Mouse (Mus musculus): ENCODE measurements around the gene Aldoart2.

Gene Aldoart2

DNA sequence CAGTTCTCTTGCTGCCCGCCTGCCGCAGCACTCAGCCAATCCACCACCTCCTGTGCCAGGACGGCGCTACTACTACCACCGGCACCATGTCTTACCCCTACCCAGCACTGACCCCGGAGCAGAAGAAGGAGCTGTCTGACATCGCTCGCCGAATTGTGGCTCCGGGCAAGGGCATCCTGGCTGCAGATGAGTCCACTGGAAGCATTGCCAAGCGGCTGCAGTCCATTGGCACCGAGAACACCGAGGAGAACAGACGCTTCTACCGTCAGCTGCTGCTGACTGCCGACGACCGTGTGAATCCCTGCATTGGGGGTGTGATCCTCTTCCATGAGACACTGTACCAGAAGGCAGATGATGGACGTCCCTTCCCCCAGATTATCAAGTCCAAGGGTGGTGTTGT lies at the start of gene Aldoart2:
Aldoart2 (plus strand) TSS at position 34 of the 400 bp plus-strand sequence.
- no peak for TF ChIP-seq GATA4 (IDR thresholded peaks at IDR 0.05; ENCODE audit: insufficient replicate concordance, low read length)

DNA sequence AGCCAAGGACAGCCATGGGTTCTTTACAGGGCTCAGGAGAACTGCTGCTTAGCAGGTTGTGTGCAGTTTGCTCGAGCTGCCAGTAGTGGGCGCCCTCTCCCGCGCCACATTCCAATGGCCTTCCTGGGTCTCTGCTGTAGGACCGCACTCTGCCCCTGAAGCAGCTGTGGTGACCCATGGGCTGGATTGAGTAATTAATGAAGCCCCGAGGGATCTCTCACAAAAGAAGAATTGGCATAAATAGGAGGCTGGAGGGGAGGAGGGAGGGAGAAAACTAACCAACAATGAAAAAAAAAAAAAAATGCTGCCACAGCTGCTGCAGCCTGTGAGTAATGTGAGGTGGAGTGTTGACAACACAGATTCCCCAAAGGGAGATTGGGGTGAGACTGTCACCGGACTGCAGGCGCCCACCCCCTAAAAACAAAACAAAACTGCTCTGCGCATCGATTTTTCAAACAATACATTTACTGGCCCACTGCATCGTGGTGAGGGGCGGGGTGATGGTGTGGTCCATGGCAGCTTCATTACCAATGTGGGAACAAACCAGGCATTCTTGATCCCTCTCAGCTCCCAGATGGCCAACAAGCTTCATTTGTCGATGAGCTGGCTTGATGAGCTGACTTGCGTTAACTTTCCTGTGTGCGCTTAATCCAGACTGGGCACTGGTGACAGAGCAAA lies 46.8 kb upstream of the Aldoart2 start:
- no peak for TF ChIP-seq GATA4 (IDR thresholded peaks at IDR 0.05; ENCODE audit: insufficient replicate concordance, low read length)

DNA sequence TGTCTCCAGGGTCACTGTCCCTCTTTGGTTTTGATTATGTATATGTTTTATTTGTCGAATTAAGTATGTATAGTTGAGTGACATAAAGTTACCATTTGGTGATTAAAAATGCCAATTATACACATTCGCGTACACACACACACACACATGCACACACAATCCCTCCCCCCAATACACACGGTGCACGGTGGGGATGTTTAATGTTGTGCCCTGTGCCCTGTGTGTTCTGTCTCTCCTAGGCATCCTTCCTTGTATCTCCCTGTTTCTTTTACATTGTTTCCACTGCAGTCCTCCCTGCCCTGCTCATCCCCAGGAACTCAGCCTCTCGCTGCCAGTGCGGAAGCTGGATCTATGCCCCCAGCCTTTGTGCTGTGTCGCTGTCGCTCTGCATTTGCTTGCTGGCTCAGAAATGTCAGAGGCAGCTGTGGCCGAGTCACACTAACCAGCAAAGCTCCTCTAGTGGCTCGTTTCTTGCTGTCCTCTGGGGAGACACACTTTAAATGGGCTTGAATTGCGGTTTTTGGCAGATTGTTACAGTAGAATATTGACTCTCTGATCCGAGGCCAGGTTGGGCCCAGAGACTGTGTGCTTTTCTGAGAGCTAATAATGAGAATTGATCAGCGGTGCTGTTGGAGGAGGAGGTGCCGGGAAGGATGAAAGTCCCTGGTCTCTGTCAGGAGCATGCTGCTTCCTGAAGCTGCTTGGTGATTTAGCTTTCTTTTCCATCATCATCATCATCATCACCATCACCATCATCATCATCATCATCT lies 37.9 kb upstream of the Aldoart2 start:
- TF ChIP-seq GATA4 (IDR thresholded peaks at IDR 0.05; ENCODE audit: insufficient replicate concordance, low read length): no peak

DNA sequence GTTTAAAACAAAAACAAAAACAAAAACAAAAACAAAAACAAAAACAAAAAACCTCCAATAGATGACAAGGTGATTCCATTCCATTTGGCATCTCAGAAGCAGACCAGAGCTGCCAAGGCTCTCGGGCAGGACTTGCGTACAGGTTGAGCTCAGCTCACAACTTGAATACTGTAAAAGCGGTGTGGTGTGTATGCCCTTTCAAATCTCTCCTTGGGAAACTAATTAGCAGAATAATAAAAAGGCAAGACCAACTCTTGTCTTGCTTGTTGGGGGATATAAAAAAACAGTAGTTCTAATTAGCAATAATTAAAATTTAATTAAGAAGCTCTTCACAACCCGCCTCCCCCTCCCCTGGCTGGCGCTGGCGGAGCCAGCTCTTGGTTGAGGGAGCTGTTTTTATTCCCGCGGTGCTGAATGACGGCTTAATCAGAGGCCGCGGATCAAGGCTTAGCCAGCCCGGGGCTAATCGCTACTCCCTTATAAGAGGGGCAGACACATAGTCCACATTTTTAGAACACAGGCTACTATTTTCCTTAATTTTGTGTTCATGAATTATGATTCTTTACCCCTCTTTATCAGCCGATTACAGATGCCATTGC lies 28.4 kb upstream of the Aldoart2 start:
- no peak for TF ChIP-seq GATA4 (IDR thresholded peaks at IDR 0.05; ENCODE audit: insufficient replicate concordance, low read length)

DNA sequence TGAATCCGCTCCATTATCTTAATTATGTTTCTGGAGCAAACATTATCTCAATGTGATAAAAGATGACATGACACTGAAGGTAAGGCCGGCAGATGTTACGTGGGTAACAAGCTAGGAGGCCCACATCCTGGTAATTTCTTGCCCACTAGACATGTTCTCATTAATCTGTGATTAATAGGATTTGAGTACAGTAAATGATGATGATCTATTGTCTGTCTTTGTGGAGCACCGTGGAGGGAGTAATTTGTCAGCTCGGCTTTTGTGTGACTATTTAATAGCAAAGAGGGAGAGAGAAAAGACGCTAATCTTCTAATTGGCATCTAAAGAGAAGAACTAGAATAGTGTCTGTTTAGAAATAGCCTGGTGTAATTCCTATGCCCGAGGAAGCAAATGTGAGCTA lies 27.3 kb upstream of the Aldoart2 start:
- no peak for TF ChIP-seq GATA4 (IDR thresholded peaks at IDR 0.05; ENCODE audit: insufficient replicate concordance, low read length)

DNA sequence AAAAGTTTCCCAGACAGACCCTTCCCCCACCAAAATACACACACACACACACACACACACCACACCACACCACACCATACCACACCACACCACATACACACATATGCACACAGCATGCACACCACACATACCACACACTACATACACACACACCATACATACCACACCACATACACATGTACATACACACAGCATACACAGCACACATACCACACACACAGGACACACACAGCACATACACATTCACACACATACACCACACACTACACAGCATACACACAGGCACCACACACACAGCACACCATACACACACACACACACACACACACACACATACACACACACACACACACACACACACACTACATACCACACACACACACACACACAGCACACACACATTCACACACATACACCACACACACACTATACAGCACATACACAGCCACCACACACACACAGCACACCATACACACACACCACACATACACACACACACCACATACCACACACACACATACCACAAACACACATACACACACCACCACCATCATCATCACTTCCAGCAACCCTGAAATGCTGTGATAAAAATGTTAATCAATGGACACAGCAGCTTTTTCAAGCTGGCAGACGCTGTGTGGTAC lies 26.6 kb upstream of the Aldoart2 start:
- no peak for TF ChIP-seq GATA4 (IDR thresholded peaks at IDR 0.05; ENCODE audit: insufficient replicate concordance, low read length)

DNA sequence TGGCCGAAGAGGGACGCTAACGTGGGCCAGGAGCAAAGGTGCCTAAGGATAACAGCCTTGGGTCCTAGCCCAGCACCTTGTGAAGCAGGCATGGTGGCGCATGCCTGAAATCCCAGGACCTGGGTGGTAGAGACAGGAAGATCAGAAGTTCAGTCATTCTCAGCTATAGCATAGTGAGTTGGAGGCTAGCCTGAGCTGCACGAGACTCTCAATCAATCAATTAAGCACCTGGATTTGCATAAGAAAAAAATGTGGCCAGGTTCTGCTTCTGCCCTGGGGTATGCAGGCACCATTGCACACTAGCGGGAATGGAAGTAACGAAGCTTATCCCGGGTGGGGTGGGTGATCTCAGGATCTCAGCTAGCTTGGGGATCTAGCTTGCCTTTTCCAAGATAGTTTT lies 25.9 kb upstream of the Aldoart2 start:
- TF ChIP-seq GATA4 (IDR thresholded peaks at IDR 0.05; ENCODE audit: insufficient replicate concordance, low read length): no peak

DNA sequence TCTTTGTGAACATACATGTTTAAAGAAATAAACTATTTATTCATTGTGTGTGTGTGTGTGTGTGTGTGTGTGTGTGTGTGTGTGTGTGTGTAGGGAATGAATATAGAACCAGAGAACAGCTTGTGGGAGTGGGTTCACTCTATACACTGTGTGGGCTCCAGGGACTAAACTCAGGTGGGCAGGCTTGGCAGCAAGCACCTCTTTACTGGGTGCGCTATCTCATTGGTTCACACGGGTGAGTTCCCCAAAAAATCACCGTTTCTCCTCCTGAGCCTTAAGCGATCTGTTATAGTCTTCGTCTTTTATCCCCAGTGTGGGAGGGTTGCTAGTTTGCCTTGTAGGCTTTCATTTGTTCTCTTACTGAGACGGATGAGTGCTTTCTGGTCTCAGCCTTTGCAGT lies 7.2 kb upstream of the Aldoart2 start:
- TF ChIP-seq GATA4 (IDR thresholded peaks at IDR 0.05; ENCODE audit: insufficient replicate concordance, low read length): no peak

DNA sequence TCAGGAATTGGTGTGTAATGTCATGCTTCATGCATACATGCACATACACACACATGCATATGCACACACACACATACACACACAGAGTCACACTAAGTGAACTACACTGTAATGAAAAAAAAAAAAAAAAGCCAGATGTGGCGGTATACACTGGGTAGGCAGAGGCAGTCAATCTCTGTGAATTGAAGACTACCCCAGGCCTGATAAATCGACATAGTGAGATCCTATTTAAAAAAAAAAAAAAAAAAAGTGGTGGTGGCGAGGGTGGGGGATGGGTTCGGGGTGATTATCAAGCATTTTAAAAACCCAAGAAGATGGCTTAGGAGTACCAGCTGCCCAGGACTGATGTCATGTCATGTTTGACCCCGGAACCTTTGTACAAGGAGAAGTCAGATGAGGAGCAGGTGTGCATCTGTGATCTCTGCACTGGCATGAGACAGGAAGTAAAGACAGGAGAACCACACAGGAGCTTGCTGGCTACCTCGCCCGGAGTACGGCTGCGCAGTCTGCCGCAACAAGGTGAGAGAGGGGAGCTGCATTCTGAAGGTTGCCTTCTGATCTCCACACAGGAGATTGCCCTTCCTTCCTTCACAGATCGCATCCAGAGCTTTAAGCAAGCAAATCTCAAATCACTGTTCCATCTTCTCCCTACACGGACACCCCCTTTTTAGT lies 5.7 kb upstream of the Aldoart2 start:
- TF ChIP-seq GATA4 (IDR thresholded peaks at IDR 0.05; ENCODE audit: insufficient replicate concordance, low read length): no peak

DNA sequence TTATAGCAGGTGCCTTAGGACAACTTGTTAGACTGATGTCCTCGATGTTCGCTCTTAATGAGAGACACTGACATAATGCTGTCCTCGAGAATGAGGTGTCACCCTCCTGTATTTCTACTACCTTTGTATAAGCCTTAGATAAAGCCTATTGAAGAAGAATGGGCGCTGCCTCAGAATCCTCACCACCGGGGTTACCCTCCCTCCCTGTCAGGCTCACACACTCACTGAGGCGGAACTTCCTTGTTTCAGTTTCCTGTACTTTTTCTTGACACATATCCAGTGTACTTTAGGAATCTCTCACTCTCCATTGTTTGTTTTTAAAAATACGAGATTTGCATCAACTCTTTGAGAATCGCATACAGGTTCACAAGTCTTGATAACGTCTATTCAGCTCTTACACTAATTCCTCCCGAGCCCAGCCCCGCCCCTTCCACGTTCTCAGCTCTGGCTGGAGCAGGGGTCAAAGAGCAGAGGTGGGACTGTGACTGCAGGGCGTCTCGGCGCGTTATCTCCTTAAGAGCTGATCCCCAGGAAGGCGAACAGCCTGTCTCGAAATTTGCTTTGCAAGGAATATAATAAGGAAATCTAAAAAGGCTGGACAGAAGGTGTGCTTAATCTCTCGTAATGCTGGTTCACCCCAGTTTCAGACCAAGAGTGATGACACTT lies 4.9 kb upstream of the Aldoart2 start:
- TF ChIP-seq GATA4 (IDR thresholded peaks at IDR 0.05; ENCODE audit: insufficient replicate concordance, low read length): no peak; the same call in 1 of the 2 replicates

DNA sequence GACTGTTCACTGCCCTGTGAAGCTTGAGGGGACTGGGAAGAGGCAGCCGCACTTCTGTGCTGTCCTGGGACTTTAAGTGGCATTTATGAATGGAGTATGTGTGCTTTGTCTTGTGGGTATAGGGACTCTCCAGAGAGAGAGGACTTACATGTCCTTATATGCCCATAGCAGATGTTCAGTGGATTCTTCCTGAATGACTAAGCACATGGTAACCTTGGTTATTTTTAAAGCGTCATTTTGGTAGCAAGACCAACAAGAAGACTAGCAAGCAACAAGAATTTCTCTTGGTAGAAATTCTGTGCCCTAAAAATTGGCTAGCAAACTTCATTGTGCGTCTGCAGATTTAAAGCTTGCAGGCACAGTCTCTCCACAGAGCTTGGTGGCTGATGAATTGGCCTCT lies 1.3 kb upstream of the Aldoart2 start:
- no peak for TF ChIP-seq GATA4 (IDR thresholded peaks at IDR 0.05; ENCODE audit: insufficient replicate concordance, low read length)

DNA sequence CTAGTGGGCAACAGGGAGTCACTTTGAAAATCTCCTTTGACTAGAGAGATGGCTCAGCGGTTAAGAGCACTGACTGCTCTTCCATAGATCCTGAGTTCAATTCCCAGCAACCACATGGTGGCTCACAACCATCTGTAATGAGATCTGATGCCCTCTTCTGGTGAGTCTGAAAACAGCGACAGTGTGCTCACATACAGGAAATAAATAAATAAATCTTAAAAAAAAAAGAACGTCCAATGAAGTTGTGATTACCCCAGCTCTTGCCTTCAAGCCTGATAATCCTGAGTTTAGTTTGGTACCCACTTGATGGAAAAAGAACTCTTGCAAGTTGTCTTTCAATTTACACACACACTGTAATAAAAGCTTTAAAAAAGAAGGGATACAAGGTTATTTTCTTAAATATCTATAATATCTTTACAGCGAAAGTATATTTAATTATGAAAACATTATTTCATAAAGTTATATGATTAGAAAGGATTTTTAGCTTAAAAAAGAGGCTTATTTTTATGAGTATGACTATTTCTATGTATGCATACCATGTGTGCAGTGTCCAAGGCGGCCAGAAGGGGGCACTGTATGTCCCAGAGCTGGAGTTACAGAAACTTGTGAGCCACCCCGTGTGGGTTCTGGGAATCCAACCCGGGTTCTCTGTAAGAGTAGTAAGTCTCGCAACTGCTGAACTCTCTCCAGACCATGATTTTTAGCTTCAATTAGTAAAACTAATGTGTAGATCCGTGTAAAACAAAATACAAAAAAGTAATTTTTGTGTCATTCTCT lies 664 bp upstream of the Aldoart2 start:
- no peak for TF ChIP-seq GATA4 (IDR thresholded peaks at IDR 0.05; ENCODE audit: insufficient replicate concordance, low read length)

DNA sequence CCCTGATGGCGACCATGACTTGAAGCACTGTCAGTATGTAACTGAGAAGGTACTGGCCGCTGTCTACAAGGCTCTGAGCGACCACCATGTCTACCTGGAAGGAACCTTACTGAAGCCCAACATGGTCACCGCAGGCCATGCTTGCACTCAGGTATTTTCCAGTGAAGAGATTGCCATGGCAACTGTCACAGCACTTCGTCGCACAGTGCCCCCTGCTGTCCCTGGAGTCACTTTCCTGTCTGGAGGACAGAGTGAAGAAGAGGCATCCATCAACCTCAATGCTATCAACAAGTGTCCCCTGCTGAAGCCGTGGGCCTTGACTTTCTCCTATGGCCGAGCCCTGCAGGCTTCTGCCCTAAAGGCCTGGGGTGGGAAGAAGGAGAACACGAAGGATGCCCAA lies 828 bp downstream of the Aldoart2 start:
- no peak for TF ChIP-seq GATA4 (IDR thresholded peaks at IDR 0.05; ENCODE audit: insufficient replicate concordance, low read length)

DNA sequence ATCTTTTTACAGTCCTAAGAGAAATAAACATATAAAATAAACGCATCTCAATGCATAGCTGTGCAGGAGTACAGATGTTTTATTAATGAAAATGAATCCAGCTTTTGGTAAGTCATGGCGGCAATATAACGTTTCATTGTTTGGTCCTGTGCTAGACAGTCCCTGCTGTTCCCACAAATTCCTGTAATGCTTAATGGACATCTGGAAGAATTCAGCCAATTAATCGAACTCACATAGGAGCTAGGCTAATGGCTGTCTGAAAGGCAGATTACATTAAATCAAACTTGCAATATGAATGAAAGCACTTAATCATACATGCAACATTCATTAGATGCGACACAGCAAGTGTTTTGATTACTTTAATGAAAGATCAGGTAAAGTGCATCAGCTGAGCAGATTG lies 1.8 kb downstream of the Aldoart2 start:
- TF ChIP-seq GATA4 (IDR thresholded peaks at IDR 0.05; ENCODE audit: insufficient replicate concordance, low read length): no peak
